Mouse (Mus musculus) cerebellum, adult 11 months (tissue): Measurements from ENCODE around the gene Flt1.

Experiments used
- DNase-seq: peaks from one replicate; pipeline ENCODE4 v3.0.0; 2022

Gene Flt1

GRCm38 (mm10) chr5:147539815-147540214 lies 186.0 kb downstream of the Flt1 start:
- DNase-seq = no peak

- DNase-seq = no peak
Measured at GRCm38 (mm10) chr5:147539409-147539808, 186.4 kb downstream of the Flt1 start.

GRCm38 (mm10) chr5:147532031-147532430 lies 193.8 kb downstream of the Flt1 start:
- no peak for DNase-seq

GRCm38 (mm10) chr5:147527788-147528187 lies 198.0 kb downstream of the Flt1 start:
- no peak for DNase-seq

- DNase-seq = no peak
Measured at GRCm38 (mm10) chr5:147527006-147527405, 198.8 kb downstream of the Flt1 start.
